Mouse (Mus musculus): ENCODE results near the gene Foxn3.

GRCm38 (mm10) chr12:99377069-99377468 lies 186.3 kb downstream of the Foxn3 start:
- no peak for TF ChIP-seq CTCF (IDR thresholded peaks at IDR 0.05; ENCODE audit: extremely low read depth, insufficient read depth, insufficient read length, insufficient replicate concordance)
- TF ChIP-seq POLR2A (IDR thresholded peaks at IDR 0.05; ENCODE audit: low read depth, low read length) = no peak

Data from spleen, adult 2 months (tissue).